Mouse (Mus musculus) erythroblast, embryonic 14.5 days (primary cell): ENCODE measurements around the gene Fsip1. TPM values are rescaled to one million over a fixed set of nuclear protein-coding genes. Genes with fewer than 3 reads are reported as not detected.

ENCODE experiments used
- H3K27me3 ChIP-seq: 2 replicates; pipeline ENCODE4 v1.6.1; 2012; ENCODE audit warnings: inconsistent platforms; ENCODE audit not compliant: control insufficient read depth
- H3K36me3 ChIP-seq: 2 replicates; pipeline ENCODE4 v1.6.1; 2012; ENCODE audit warnings: mild to moderate bottlenecking, inconsistent platforms; ENCODE audit not compliant: control insufficient read depth
- H3K4me1 ChIP-seq: 2 replicates; pipeline ENCODE4 v1.6.1; 2012; ENCODE audit warnings: inconsistent platforms; ENCODE audit not compliant: control insufficient read depth
- H3K4me3 ChIP-seq: replicated peaks from 2 replicates; pipeline ENCODE3; 2012; ENCODE audit warnings: moderate library complexity, mild to moderate bottlenecking, inconsistent platforms
- H3K9me3 ChIP-seq: 2 replicates; pipeline ENCODE4 v1.6.1; 2012; ENCODE audit warnings: low read length, inconsistent platforms, mixed read lengths; ENCODE audit not compliant: control insufficient read depth
- GATA1 ChIP-seq: IDR thresholded peaks from 2 replicates; pipeline ENCODE4 v1.6.1; 2012; ENCODE audit warnings: low read length, inconsistent platforms, mixed read lengths
- TAL1 ChIP-seq: IDR thresholded peaks from 3 replicates; pipeline ENCODE4 v1.6.1; 2012; ENCODE audit warnings: low read length, inconsistent platforms, mixed read lengths
- polyA plus RNA-seq: library from polyadenylated mRNA; stranded (reverse); fragments of >175 nt; gene quantifications from 2 replicates; pipeline ENCODE4 v1.2.3, GENCODE M21; 2012

Fsip1 gene
- polyA plus RNA-seq, 1 experiment: not detected

DNA sequence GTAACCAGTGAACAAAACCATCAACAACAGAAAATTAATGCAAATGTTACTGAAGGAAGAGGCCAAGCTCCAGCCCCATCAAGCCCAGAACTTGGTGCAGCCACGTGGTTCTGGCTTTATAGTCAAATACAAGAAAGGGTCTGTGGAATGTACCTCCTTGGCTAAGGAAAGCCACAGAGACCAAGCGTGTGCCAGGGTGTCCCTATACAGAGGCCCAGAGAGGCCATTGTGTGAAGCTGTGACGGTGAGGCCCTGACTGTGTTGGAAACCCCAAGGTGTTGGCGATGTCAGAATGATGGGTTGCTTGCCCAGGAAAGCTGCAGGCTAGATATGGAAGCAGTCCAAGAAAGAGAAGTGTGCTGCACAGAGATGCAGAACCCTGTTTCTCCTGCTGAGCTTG lies 89.0 kb downstream of the Fsip1 start:
- Histone ChIP-seq H3K36me3 (no peaks in the 10 kb centered on the region), H3K9me3 (no peaks in the 10 kb centered on the region; the same call in none of the 2 replicates), H3K27me3 (no peaks in the 10 kb centered on the region), H3K4me3 (no peak overlapping the region), H3K4me1 (no peaks in the 10 kb centered on the region)
- TF ChIP-seq GATA1 (no peak), TAL1 (no peak)

DNA sequence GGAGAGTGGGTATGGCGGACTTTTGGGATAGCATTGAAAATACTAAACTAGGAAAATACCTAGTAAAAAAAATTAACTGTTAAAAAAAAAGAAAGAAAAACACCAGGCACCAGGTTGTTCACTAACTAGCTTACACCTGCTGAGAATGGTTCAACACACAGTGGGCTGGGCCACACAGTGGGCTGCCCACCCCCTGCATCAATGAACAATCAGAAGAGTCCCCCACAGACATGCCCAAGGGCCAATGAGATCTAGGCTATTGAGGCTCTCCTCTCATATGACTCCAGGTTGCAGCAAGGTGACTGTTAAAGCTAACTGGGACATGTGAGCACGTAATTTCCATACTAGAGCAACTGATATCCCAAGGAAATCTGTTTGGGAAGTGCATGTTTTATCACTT lies 91.1 kb downstream of the Fsip1 start:
- no peak overlapping the region for H3K4me3 ChIP-seq
- no peaks in the 10 kb centered on the region for H3K4me1 ChIP-seq
- H3K36me3 ChIP-seq: no peaks in the 10 kb centered on the region
- H3K27me3 ChIP-seq: no peaks in the 10 kb centered on the region
- H3K9me3 ChIP-seq: no peaks in the 10 kb centered on the region; the same call in none of the 2 replicates
- no peak for TF ChIP-seq GATA1
- TF ChIP-seq TAL1: no peak

DNA sequence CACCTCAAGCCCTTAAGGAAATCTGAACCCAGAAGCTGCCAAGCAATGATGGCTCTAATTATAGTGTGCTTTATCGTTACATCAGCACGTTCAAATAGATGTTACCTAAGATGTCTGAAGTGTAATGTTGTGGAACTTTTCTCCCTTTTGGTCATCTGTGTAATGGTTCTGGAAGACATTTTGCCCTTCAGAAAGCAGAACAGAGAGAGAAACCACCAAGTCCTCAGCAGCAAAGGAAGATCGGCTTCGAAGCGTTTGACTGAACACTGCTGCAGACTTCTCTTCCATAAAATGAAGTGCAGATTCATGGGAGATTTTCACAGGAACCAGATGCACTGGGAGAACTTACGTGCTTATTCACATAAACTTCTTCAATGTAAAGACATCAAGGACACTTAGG lies 92.6 kb downstream of the Fsip1 start:
- H3K9me3 ChIP-seq: no peaks in the 10 kb centered on the region
- TF ChIP-seq GATA1: no peak
- TF ChIP-seq TAL1: no peak

GRCm38 (mm10) chr2:118162486-118162885 lies 94.3 kb downstream of the Fsip1 start:
- Histone ChIP-seq H3K27me3 (no peaks in the 10 kb centered on the region), H3K9me3 (no peaks in the 10 kb centered on the region), H3K4me3 (no peak overlapping the region), H3K4me1 (no peaks in the 10 kb centered on the region), H3K36me3 (no peaks in the 10 kb centered on the region)
- TF ChIP-seq TAL1 (no peak), GATA1 (no peak)

More for the DNA sequence above, 92.6 kb downstream of the Fsip1 start:
- no peak overlapping the region for H3K4me3 ChIP-seq
- H3K36me3 ChIP-seq: no peaks in the 10 kb centered on the region
- H3K4me1 ChIP-seq: no peaks in the 10 kb centered on the region
- no peaks in the 10 kb centered on the region for H3K27me3 ChIP-seq

DNA sequence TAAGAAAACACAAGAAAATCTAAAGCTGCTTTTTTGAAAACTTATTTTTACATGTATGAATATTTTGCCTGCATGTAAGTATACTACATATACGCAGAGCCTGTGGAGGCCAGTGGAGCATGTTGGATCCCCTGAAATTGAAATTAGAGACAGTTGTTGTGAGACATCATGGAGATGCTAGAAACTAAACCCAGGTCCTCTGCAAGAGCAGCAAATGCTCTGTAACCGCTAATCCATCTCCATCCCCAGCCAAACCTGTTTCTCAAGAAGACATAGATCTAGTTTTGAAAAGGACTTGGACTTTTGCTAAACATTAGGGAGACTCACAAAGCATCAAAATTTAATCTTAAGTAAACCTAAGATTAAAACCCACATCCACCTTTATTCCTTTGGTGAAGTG lies 95.8 kb downstream of the Fsip1 start:
- no peak for TF ChIP-seq GATA1
- TF ChIP-seq TAL1: no peak
- H3K4me1 ChIP-seq: no peaks in the 10 kb centered on the region
- H3K9me3 ChIP-seq: no peaks in the 10 kb centered on the region
- H3K27me3 ChIP-seq: no peaks in the 10 kb centered on the region
- no peak overlapping the region for H3K4me3 ChIP-seq
- no peaks in the 10 kb centered on the region for H3K36me3 ChIP-seq

GRCm38 (mm10) chr2:118160547-118160946 lies 96.2 kb downstream of the Fsip1 start:
- Histone ChIP-seq H3K27me3 (no peaks in the 10 kb centered on the region), H3K4me1 (no peaks in the 10 kb centered on the region), H3K4me3 (no peak overlapping the region), H3K9me3 (no peaks in the 10 kb centered on the region), H3K36me3 (no peaks in the 10 kb centered on the region)
- no peak for TF ChIP-seq GATA1
- no peak for TF ChIP-seq TAL1

DNA sequence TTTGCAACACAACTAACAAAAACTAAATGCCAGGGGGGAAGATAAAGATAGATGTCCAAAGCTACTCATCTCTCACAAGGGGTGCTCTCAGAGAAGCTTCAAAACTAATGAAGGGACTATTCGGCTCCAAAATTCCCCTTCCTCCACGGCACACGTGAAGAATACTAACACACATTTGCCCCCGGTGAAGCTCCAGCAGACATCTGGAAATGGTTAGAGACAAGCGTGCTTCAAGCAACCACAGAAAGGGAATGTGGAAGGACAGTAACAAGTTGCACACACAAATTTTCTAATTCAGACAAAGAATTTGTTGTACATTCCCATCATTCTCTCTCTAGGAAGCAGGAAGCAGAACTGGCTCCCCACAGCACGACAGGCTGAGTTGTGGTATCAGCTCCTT lies 97.6 kb downstream of the Fsip1 start:
- Histone ChIP-seq H3K9me3 (no peaks in the 10 kb centered on the region), H3K36me3 (no peaks in the 10 kb centered on the region), H3K4me1 (no peaks in the 10 kb centered on the region), H3K27me3 (no peaks in the 10 kb centered on the region), H3K4me3 (no peak overlapping the region)
- TF ChIP-seq GATA1 (no peak), TAL1 (no peak)

DNA sequence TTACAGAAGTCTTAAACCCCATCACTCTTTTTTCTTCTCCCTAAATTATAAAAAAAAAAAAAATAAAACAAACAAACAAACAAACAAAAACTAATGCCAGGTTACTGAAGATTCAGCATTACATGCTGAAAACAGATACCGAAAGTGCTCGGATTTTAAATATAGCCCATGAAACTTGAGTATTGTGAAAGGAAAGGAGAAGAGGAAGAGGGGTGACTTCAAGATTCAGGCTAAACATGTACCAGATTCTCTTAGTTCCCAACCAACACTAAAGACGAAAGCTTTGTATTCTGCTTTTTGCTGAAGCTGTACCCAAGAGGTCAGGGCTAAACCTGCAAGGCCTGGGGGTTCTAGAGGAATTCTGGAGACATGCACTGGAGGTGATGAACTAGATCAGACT lies 98.7 kb downstream of the Fsip1 start:
- H3K9me3 ChIP-seq: no peaks in the 10 kb centered on the region
- H3K27me3 ChIP-seq: no peaks in the 10 kb centered on the region
- no peaks in the 10 kb centered on the region for H3K36me3 ChIP-seq
- no peak for TF ChIP-seq GATA1
- TF ChIP-seq TAL1: no peak
- H3K4me1 ChIP-seq: no peaks in the 10 kb centered on the region
- H3K4me3 ChIP-seq: no peak overlapping the region

- Histone ChIP-seq H3K4me3 (no peak overlapping the region), H3K9me3 (no peaks in the 10 kb centered on the region), H3K4me1 (no peaks in the 10 kb centered on the region), H3K36me3 (no peaks in the 10 kb centered on the region), H3K27me3 (no peaks in the 10 kb centered on the region)
- TF ChIP-seq TAL1 (no peak), GATA1 (no peak)
These were observed 106.8 kb downstream of the Fsip1 start for GRCm38 (mm10) chr2:118149855-118150563.
